Mouse (Mus musculus) kidney, adult 2 months (tissue): ENCODE measurements around the gene Ncf2.

Source experiments
- CTCF ChIP-seq: fragments of 200-500 bp; conservative IDR thresholded peaks from 2 replicates; pipeline ENCODE4 v1.5.1; 2011; ENCODE audit warnings: low read depth, mild to moderate bottlenecking, control low read depth, low read length, moderate library complexity, mixed read lengths; ENCODE audit not compliant: insufficient read depth, insufficient read length
- POLR2A ChIP-seq: fragments of 200-500 bp; IDR thresholded peaks from one replicate; pipeline ENCODE4 v1.6.1; 2011; ENCODE audit warnings: low read depth, low read length, control low read depth

DNA sequence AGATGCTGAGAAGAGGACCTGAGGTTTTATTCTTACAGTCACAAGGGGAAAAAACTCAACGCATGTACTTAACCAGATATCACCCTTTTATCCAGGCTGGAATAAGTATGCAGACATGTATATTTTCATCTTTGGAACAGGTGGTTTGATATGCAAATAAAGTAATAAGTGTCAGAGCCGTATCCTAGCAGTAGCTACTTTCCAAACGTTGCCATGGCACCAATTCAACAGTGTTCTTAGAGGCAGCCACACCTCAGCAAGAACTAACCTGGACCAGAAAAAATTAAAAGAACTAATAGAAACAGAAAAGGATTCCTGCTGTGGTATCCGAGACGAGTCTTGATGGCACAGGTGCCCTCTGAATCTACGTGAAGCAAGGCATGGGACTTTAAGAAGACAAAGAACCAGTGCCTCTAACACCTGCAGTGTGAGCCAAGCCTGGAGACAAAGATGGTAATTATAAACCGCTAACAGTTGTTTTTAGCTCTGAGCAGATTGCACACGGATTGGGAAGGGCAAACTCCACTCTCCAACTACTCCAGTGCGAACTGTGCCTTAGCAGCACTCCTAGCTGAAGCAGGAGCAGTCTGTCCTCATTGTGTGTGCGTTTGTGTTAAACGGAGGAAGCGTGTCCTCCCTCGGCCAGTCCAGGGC lies 49.6 kb upstream of the Ncf2 start, which contains the start of gene Apobec4:
- no peak for TF ChIP-seq CTCF
- no peak for TF ChIP-seq POLR2A
